Mouse (Mus musculus): ENCODE results near the gene Hypm. TPM values are rescaled to one million over a fixed set of nuclear protein-coding genes. Genes with fewer than 3 reads are reported as not detected.

Hypm gene
- total RNA-seq (2021) = not detected
- long read RNA-seq, experiment 1 = 0 reads
- long read RNA-seq, experiment 2 = 0 reads

GRCm38 (mm10) chrX:9846628-9847027, at the start of gene Hypm:
Hypm (plus strand) TSS chrX:9846928.
- DNase-seq (ENCODE audit: low spot score in 2 of 2) = no peak

GRCm38 (mm10) chrX:9810101-9810500, 36.6 kb upstream of the Hypm start:
- DNase-seq (ENCODE audit: low spot score in 2 of 2) = no peak

- DNase-seq (ENCODE audit: low spot score in 2 of 2) = no peak
Measured at GRCm38 (mm10) chrX:9812469-9812868, 34.3 kb upstream of the Hypm start.

GRCm38 (mm10) chrX:9834779-9835178, 11.9 kb upstream of the Hypm start:
- no peak for DNase-seq (ENCODE audit: low spot score in 2 of 2)

- no peak for DNase-seq (ENCODE audit: low spot score in 2 of 2)
Measured at GRCm38 (mm10) chrX:9849403-9849802, 2.7 kb downstream of the Hypm start, which contains the start of gene H2al3. H2al3 (plus strand) TSS chrX:9849703.

GRCm38 (mm10) chrX:9861859-9862258, 15.1 kb downstream of the Hypm start:
- DNase-seq (ENCODE audit: low spot score in 2 of 2) = no peak

- DNase-seq (ENCODE audit: low spot score in 2 of 2) = no peak
Measured at GRCm38 (mm10) chrX:9875519-9875918, 28.8 kb downstream of the Hypm start.

DNA sequence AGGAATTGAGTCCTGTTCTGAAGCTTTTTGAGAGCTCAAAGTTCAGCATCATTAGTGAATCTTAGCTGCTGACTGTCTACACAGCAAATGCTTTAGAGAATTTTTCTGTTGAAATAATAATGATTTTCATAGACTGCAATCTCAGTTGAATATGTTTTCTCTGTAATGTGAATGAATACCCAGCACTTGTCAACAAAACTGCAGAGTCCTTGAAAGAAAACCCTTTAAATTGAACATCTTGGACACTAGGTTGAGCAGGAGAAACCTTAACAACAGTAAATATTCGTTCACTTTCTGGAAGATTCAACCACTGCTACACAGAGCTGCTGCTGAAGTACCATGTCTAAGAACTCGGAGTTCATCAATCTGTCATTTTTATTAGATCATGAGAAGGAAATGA, 38.6 kb downstream of the Hypm start, which contains the start of gene Sytl5:
Gene Sytl5 (plus strand): TSS at position 301 of the 400 bp plus-strand sequence.
- no peak for DNase-seq (ENCODE audit: low spot score in 2 of 2)

Other genes with a start within 250 kb of the Hypm start
- 100 to 1,000 TPM; 100 to 109 TPM for gene Dynlt3, start 183.9 kb upstream of the Hypm start, total RNA-seq (2021)
- not detected for gene H2al3, start 2.8 kb downstream of the Hypm start, total RNA-seq (2021)
- gene Sytl5, start 38.7 kb downstream of the Hypm start, total RNA-seq (2021) = 1 to 10 TPM; 3.1 to 3.2 TPM

Data from adrenal gland, postnatal 4 days (tissue).